Mouse (Mus musculus) fibroblast of lung, adult 2 months (primary cell): ENCODE results near the gene Gm20737.
"Not testable (repeated sequence)": the region's sequence is repeated elsewhere in the genome, so short reads cannot be mapped to it uniquely, and the experiment has no call there.

Source experiments
- DNase-seq: peaks from one replicate; pipeline ENCODE4 v3.0.0-alpha.2; 2011; ENCODE audit warnings: low read depth

Gene Gm20737

GRCm38 (mm10) chrY:10535942-10536341, at the start of gene Gm20737:
TSS of gene Gm20737 (minus strand) at chrY:10536042.
- DNase-seq: not testable (repeated sequence)

GRCm38 (mm10) chrY:10553153-10553552, 17.3 kb upstream of the Gm20737 start, which contains the start of gene Gm21775:
TSS of gene Gm21775 (plus strand) at chrY:10553453.
- DNase-seq: not testable (repeated sequence)
